Mouse (Mus musculus) heart, adult 9 months (tissue): ENCODE data around the gene Ckmt2.
A peak's percentile ranks its signal among the peaks of the same experiment; 100 is the strongest.

Experiments used
- DNase-seq, 2 experiments: peaks; one replicate each; pipeline ENCODE4 v3.0.0; 2022; ENCODE audit warnings: low spot score in 2 of 2

Gene Ckmt2

GRCm38 (mm10) chr13:91876741-91877349 lies at the start of gene Ckmt2:
Ckmt2 (minus strand) TSS chr13:91876885.
- DNase-seq: peak; percentile 68 to 81

GRCm38 (mm10) chr13:91921010-91921409 lies 44.3 kb upstream of the Ckmt2 start:
- DNase-seq: no peak

GRCm38 (mm10) chr13:91918764-91919163 lies 42.1 kb upstream of the Ckmt2 start:
- DNase-seq: no peak

- no peak for DNase-seq
Measured at GRCm38 (mm10) chr13:91917835-91918234, 41.1 kb upstream of the Ckmt2 start.

- no peak for DNase-seq
Measured at GRCm38 (mm10) chr13:91916308-91916707, 39.6 kb upstream of the Ckmt2 start.

- DNase-seq: no peak
Measured at GRCm38 (mm10) chr13:91915582-91916239, 39.0 kb upstream of the Ckmt2 start.

- DNase-seq: no peak
Measured at GRCm38 (mm10) chr13:91915192-91915581, 38.5 kb upstream of the Ckmt2 start.

GRCm38 (mm10) chr13:91911652-91912051 lies 35.0 kb upstream of the Ckmt2 start:
- no peak for DNase-seq

- DNase-seq: no peak
Measured at GRCm38 (mm10) chr13:91911211-91911610, 34.5 kb upstream of the Ckmt2 start.

GRCm38 (mm10) chr13:91908202-91908980 lies 31.7 kb upstream of the Ckmt2 start:
- peak; percentile 43 to 78 for DNase-seq

- DNase-seq: no peak
Measured at GRCm38 (mm10) chr13:91906338-91906737, 29.7 kb upstream of the Ckmt2 start.

GRCm38 (mm10) chr13:91896476-91896875 lies 19.8 kb upstream of the Ckmt2 start:
- no peak for DNase-seq

GRCm38 (mm10) chr13:91893132-91893531 lies 16.4 kb upstream of the Ckmt2 start:
- no peak for DNase-seq

- no peak for DNase-seq
Measured at GRCm38 (mm10) chr13:91890031-91890619, 13.4 kb upstream of the Ckmt2 start.

- no peak for DNase-seq
Measured at GRCm38 (mm10) chr13:91884714-91885386, 8.2 kb upstream of the Ckmt2 start.

GRCm38 (mm10) chr13:91881837-91882480 lies 5.3 kb upstream of the Ckmt2 start:
- DNase-seq: no peak

GRCm38 (mm10) chr13:91880256-91880655 lies 3.6 kb upstream of the Ckmt2 start:
- no peak for DNase-seq

- DNase-seq: no peak
Measured at GRCm38 (mm10) chr13:91877996-91878395, 1.3 kb upstream of the Ckmt2 start.

GRCm38 (mm10) chr13:91877350-91877749 lies 665 bp upstream of the Ckmt2 start:
- peak; percentile 58 to 60 for DNase-seq

- DNase-seq: no peak
Measured at GRCm38 (mm10) chr13:91875581-91875980, 1.1 kb downstream of the Ckmt2 start.

GRCm38 (mm10) chr13:91874565-91874964 lies 2.1 kb downstream of the Ckmt2 start:
- no peak for DNase-seq
